Mouse (Mus musculus) naive thymus-derived CD4-positive, alpha-beta T cell, adult 5 months (primary cell): ENCODE data around the gene Rtl9. TPM values are rescaled to one million over a fixed set of nuclear protein-coding genes. Genes with fewer than 3 reads are reported as not detected.

Source experiments
- polyA plus RNA-seq: library from polyadenylated mRNA; unstranded; fragments of 100-300 nt; shearing (Covaris generic); gene quantifications from one replicate; pipeline ENCODE4 v1.2.1, GENCODE M21; 2017

The Rtl9 gene
- not detected for polyA plus RNA-seq

DNA sequence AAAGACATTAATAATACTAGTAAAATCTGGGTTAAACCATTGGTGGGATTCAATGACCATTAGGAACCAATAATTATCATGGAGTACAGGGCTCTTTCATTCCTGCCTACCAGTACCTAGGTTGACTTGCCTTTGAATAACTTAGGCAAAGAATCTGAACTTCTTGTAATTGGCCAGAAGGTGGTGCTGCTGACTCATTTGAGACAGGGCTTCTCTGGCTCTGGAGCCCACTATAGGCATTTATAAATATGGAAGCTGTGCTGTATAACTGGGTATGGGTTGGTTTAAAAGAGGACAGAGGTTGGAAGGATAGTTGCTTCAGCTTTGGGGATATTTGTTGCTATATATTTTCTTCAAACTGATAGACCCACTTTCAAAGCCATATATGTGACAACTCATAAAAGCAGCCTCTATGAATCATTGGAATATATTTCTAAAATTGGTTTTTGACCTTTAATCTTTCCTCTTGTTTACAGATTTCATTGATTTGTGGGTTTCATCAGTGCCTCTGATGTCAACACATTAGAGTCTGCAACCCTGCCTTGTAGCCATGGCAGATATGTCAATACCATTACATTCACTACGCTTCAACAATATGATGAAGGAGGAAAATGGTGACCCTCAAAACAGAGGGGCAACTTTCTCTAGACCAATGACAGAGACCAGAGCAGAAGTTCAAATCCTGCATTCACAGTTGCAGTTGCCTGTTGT is at the start of gene Rtl9:
TSS of gene Rtl9 (plus strand) at position 551 of the 711 bp plus-strand sequence.

Other genes starting within 250 kb of the Rtl9 start
- gene Ammecr1, start 132.9 kb upstream of the Rtl9 start, polyA plus RNA-seq, result 3.4 TPM